ENCODE assay signal across 21 mouse cellular contexts in the genomic region with DNA sequence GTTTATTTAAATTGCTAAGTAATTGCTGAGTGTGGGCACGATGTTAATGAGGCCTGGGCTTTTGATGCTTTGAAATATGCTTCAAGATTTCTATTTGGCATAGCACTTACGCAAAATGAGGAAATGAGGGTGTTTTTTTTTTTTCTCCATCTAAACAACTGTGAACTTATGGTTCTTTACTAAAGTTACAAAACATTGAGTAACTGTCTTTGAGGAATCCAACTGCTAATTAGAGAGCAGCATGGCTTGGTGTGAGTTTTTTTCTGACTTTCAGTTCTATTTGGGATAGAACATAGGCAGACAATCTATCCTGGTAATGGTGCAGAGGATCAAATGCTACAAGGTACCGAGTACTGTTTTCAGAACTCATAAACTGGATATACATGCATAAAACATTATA.
DNase-seq lines count a peak whose midpoint lies in the region; ATAC-seq lines count a peak whose summit lies in the region.
"Had no signal": no experiment of that assay in that cellular context is flagged by ENCODE, and none has a peak within 500 bp of the region (broad histone marks: within the 10 kb centered on the region; RNA-seq: fewer than 3 reads in every experiment).

No protein-coding gene starts in this region.

- ATAC-seq in granulocyte monocyte progenitor cell, adult 5-6 weeks (replicated peaks; ENCODE audit: poor library complexity, severe bottlenecking): peak; percentile 67
- ATAC-seq in megakaryocyte, adult 5-6 weeks (ENCODE audit: poor library complexity, severe bottlenecking): 0 out of 2 replicates have a peak, but pooled peaks have one; percentile 21
- ATAC-seq in megakaryocyte progenitor cell, adult 5-6 weeks (replicated peaks; ENCODE audit: poor library complexity): peak; percentile 69
- ATAC-seq: activated CD4-positive, CD25-positive, alpha-beta regulatory T cell, adult 4 months; CD4-positive, CD25-positive, alpha-beta regulatory T cell, adult 4 months; Patski had no signal

- no peak overlapping the region for H3K27ac ChIP-seq in heart, embryonic 10.5 days

- no peaks in the 10 kb centered on the region for H3K27me3 ChIP-seq in heart, embryonic 10.5 days (ENCODE audit: insufficient read depth, poor library complexity, severe bottlenecking)
- H3K27me3 ChIP-seq: CH12.LX, Patski had no signal

- no peaks in the 10 kb centered on the region for H3K4me1 ChIP-seq in heart, embryonic 10.5 days

- 80% methylated on average over 3 of the region's 3 CpGs for WGBS in heart, embryonic 10.5 days

- H3K4me3 ChIP-seq in heart, embryonic 10.5 days: no peak overlapping the region

- H3K36me3 ChIP-seq in heart, embryonic 10.5 days: no peaks in the 10 kb centered on the region
- H3K36me3 ChIP-seq: G1E had no signal

- no peaks in the 10 kb centered on the region for H3K9me3 ChIP-seq in heart, embryonic 10.5 days
- H3K9me3 ChIP-seq: G1E had no signal

- no peak for DNase-seq in kidney, postnatal 25 days
- no peak for DNase-seq in heart, embryonic 10.5 days (ENCODE audit: low spot score)
- no peak for DNase-seq in left cerebral cortex, postnatal 10 days (ENCODE audit: extremely low spot score in 1 of 2, low spot score in 2 of 2)
- DNase-seq: adrenal gland, adult 2 months; adrenal gland, adult 8-10 months; adrenal gland, postnatal 10 days; adrenal gland, postnatal 14 days; adrenal gland, postnatal 25 days; adrenal gland, postnatal 36 days; B cell, adult 2 months; cerebellum, adult 11 months; cerebellum, adult 11-12 months; cerebellum, adult 18-20 months had no signal

- intact Hi-C loops in left cerebral cortex, postnatal 10 days (cut with DNase I): no loop called here
